Mouse (Mus musculus) left cerebral cortex, postnatal 10 days (tissue): ENCODE results near the gene Ermap. TPM values are rescaled to one million over a fixed set of nuclear protein-coding genes. Genes with fewer than 3 reads are reported as not detected.

Experiments used
- DNase-seq, 2 experiments: peaks; one replicate each; pipeline ENCODE4 v3.0.0; 2021 to 2022; ENCODE audit warnings: low spot score in 2 of 2, mixed read lengths in 1 of 2; ENCODE audit errors: extremely low spot score in 1 of 2
- intact Hi-C: fragments of 180-260 bp; cut with DNase I; formaldehyde crosslinking; loops from one replicate; pipeline ENCODE4 v1.15.1; 2025
- microRNA-seq: library from miRNA; unstranded; fragments of <30 nt; microRNA quantifications from one replicate; pipeline ENCODE4 v1.2.0, GENCODE M21; 2022
- total RNA-seq, 2 experiments: library from RNA; stranded (reverse); gene quantifications; 2 replicates each; pipeline ENCODE4 v1.2.3; 2021

The Ermap gene
- total RNA-seq, 2 experiments from 2014 or later, result 0.45 to 0.51 TPM

- intact Hi-C loops, result no loop called here
- DNase-seq, result peak; percentile 62 to 81
Observed at GRCm38 (mm10) chr4:119142230-119142871, 47.5 kb downstream of the Ermap start.

GRCm38 (mm10) chr4:119141191-119141590, 48.6 kb downstream of the Ermap start:
- no peak for DNase-seq
- intact Hi-C loops, result no loop called here

DNA sequence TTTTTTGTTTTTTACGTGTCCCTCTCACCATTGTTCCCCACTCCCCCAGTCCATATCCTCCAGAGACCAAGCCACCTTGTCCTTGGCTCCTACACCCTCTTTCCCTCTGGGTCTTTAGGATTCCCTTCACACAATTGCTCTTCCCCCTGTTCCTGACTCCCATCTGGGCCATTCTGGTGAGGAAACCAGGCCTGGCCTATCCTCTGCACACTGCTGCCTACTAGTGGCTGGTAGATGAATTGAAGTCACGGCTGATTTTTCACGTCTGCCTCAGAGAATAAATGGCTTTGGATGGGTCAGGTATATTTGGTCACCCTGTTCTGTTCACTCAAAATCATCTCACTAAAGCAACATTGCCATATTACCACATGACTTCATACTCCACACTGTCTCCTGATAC, 49.7 kb downstream of the Ermap start:
- DNase-seq, result no peak
- intact Hi-C loops, result no loop called here

DNA sequence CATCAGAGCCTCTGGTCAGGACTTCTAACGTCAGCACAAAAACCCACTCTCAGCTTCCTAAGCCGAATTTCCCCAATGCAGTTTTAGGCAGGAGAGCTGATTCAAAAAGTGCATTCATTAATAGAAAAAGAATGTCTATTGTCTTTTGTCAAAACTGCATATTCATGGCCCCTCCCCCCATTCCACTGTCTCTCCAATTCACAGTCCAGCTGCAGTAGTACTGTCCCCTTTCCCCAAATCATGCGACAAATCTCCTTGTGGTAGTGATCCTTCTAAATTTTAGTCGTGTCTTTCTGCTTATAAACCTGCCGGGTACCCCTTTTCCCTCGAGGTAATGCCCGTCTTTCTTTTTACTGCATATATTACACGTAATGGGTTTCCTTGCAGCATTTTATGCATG, 51.0 kb downstream of the Ermap start:
- DNase-seq, result no peak
- intact Hi-C loops, result no loop called here

- DNase-seq, result peak; percentile 52 to 85
- intact Hi-C loops, result no loop called here
Observed at GRCm38 (mm10) chr4:119138171-119138570, 51.6 kb downstream of the Ermap start.

DNA sequence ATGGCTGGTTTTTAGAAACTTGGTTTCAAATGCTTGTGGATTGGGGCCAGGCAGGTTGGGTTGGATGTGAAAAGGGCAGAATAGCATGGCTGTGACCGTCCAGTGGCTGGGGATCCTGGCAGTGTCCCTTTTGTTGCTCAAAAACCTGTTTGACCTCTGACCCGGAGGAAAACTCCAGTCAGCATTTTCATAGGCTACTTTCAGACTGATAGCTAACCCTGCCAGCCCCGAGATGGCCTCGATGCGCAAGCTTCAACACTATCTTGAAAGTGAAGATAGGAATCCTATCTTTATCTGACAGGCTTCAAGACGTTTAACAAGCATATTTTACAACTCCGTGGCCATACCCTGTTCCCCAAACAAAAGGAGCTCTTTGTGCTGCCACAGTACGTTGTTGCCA, 52.5 kb downstream of the Ermap start:
- intact Hi-C loops, result no loop called here
- DNase-seq, result no peak

- intact Hi-C loops, result no loop called here
- no peak for DNase-seq
Observed at GRCm38 (mm10) chr4:119133860-119134259, 56.0 kb downstream of the Ermap start.

DNA sequence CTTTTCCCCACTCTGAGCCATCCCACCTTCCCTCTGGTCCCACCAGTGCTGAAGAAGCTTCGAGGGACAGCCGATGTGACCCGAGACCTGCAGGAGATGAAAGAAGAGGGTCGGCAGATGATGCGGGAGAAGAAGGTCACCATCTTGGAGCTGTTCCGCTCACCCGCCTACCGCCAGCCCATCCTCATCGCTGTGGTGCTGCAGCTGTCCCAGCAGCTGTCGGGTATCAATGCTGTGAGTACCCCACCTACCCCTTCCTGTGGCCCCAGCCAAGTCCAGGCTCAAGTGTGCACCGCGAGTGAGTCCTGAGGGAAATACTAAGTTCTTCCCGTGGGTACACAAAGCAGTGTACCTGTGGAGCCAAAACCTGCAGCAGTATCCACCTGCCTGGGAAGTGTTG, 56.5 kb downstream of the Ermap start:
- intact Hi-C loops, result no loop called here
- DNase-seq, result no peak

DNA sequence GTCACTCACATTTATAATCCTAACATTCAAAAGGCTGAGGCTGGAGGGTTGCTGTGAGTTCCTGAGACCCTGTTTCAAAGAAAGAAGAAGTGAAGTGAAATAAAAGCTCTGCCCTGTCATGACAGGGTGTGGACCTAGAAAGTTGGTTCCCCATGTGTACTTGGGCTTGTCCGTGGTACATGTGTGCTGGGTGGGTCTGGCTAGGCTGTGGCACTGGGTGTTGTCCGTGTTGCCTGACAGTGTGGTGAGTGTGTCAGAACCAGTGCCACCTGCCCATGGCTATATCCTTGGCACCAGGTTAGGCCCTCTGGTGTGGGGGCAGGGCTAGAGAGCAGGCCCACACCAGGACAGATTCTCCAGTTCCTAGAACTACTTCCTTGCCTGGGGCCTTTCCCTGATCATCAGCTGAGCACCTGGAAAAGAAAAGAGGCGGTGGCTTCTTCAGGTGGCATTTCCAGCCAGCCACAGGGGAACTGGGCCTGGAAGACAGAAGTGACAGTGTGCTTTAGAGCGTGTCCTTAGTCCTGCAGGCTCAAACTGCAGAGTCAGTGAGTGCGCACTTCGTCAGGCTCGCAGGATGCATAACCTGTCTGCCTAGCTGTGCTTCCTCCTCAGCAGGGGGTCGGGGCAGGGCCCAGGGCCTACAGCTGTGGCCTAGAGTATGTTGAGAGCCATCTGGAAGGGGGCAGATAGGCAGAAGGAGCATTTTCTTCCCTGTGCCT, 58.5 kb downstream of the Ermap start:
- DNase-seq, result no peak
- intact Hi-C loops, result no loop called here

- intact Hi-C loops, result no loop called here
- DNase-seq, result no peak
Observed at GRCm38 (mm10) chr4:119129096-119129495, 60.7 kb downstream of the Ermap start.

DNA sequence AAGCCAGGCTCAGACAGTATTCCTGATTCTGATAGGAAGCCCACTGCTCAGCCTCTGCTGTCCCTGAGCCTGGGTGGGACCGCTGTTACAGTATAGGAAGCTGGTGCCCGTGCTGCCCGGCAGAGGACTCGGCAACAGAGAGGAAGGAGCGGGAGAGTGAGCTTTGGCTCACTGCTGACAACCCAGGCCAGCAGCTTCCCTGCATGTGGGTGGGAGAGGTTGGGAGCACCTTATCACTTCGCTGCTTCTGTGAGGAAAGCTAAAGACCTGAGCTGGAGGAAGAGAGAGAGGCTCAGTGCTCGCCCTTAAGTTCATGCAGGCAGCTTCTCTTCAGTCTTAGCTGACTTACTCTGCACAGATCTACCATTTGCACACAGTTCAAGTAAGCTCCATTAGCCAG, 61.3 kb downstream of the Ermap start:
- intact Hi-C loops, result no loop called here
- no peak for DNase-seq

DNA sequence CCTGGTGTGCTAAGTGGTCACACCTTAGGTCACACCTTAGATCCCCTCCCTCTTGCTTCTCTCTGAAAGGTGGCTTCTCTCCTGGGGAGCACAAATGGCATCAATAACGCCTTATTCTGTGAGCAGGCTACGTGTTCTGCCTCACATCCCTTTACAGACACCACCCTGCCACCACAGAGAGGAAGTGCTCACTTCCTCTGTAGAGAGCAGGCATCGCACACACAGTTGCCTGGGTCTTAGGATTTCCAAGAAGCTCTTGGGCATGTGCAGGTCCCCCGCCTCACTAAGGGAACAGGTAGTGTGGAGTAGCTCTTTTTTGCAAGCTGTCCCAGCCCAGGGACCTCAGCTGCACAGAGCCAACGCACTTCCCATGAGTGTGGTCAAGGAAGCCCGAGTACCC, 62.6 kb downstream of the Ermap start:
- intact Hi-C loops, result no loop called here
- DNase-seq, result no peak

DNA sequence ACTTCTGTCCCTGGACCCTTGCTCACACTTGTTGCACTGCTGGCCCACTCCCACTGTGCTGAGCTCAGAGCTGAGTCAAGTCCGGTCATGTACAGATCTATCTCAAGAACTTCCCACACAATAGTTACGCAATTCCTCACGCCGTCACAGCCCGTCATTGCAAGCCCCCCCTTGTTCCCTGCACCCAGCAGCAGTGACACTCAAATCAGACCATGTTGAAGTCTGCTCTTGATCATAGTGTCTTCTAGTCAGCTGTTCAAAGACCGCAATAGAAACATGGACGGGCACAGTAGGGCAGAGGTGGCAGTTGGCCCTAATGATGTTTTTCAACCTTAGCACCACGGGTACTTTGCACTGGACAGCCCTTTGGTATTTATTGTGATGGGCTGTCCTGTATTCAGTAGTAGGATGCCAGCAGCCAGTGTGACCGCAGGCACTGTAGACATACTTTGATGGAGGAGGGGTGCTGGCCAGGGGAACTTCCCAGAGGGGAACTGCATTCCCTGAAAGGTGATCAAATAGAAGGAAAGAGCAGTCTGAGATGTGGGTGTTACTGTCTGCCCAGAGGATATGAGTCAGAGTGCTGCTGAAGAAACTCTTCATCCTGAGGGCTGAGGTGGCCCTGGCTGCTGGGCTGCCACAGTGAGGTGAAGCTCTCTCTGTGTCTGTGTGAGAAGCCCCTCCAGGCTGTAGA, 64.1 kb downstream of the Ermap start:
- DNase-seq, result no peak
- intact Hi-C loops, result no loop called here

Small RNA genes within 50 kb of the gene (microRNA-seq; reads per million reads assigned to microRNA genes)
- gene Mir1957a, result not detected

Other genes starting within 250 kb of the Ermap start
- gene Lao1, start 228.4 kb downstream of the Ermap start, total RNA-seq, result under 1 TPM in 1 of 2 experiments, not detected in 1; 0.92 TPM
- 10 to 100 TPM; 46.2 to 70.9 TPM for gene Slc2a1, start 81.3 kb downstream of the Ermap start, total RNA-seq
- 1 to 10 TPM; 5.5 to 5.8 TPM for gene Zfp691, start 15.8 kb downstream of the Ermap start, total RNA-seq
- 10 to 100 TPM; 27.9 to 29.7 TPM for gene Svbp, start 5.3 kb upstream of the Ermap start, total RNA-seq
- gene Tmem269, start 28.2 kb upstream of the Ermap start, total RNA-seq, result under 1 TPM; 0.28 to 0.30 TPM
- 10 to 100 TPM; 32.3 to 35.4 TPM for gene AU022252, start 42.7 kb upstream of the Ermap start, total RNA-seq
- 1 to 10 TPM; 8.5 to 8.6 TPM for gene P3h1, start 42.9 kb upstream of the Ermap start, total RNA-seq
- gene Cldn19, start 65.4 kb upstream of the Ermap start, total RNA-seq, result under 1 TPM; 0.16 to 0.47 TPM
- gene Ybx1, start 104.6 kb upstream of the Ermap start, total RNA-seq, result 100 to 1,000 TPM; 812 to 832 TPM
- gene Ppih, start 130.5 kb upstream of the Ermap start, total RNA-seq, result 10 to 100 TPM; 19.5 to 23.5 TPM
- gene Ccdc30, start 225.5 kb upstream of the Ermap start, total RNA-seq, result 10 to 100 TPM; 18.1 to 20.1 TPM
- gene Ppcs, start 232.4 kb upstream of the Ermap start, total RNA-seq, result 1 to 10 TPM; 5.5 to 7.2 TPM
- gene Zmynd12, start 232.8 kb upstream of the Ermap start, total RNA-seq, result not detected